Mouse (Mus musculus) cerebellum, adult 8-10 months (tissue): ENCODE measurements at regions not wholly inside any gene's neighbourhood (a gene's known extent, or its start where the extent isn't known, plus 50 kb on each side); places are given as distances from the start of the nearest gene placed in this dataset.
"Not testable (repeated sequence)": the region's sequence is repeated elsewhere in the genome, so short reads cannot be mapped to it uniquely, and the experiment has no call there.

Experiments used
- DNase-seq: peaks from one replicate; pipeline ENCODE4 v3.0.0; 2022

DNA sequence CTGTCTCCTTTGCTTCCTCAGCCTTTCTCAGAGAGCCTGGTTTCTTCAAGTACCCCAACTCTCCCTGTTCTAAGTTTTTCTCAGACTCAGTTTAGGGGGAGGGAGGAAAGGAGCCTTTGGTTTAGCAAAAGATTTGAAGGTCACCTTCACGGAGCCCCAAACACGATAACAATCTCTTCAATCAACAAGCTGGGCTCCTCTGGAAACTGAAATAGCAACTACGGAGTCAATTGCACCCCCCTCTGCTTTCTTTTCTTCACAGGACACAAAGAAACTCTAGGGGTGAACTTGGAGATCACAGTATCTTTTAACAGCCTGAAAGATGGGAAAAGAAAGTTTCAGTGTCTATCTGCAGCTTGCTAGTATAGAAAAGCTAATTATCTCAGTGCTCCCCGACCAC is 151.4 kb upstream of the 1700012A03Rik start:
- no peak for DNase-seq

DNA sequence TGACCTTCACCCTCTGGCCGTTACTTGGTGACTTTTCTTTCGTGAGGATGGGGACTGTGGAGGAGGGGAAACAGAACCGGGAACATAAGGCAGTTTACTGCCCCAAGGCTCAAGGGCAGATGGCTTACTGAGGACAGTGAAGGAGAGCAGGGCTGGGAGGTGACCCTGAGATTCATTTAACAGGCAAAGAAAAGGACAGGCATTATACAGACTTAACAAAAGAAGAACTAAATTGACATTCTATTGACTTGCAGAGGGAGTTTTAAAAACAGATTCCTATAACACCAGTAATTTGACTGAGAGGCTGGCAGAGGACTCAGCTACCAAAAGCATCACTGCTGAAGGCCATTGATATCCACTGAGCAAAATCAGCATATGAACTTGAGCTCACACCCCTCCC is 153.0 kb upstream of the 1700012A03Rik start:
- no peak for DNase-seq

DNA sequence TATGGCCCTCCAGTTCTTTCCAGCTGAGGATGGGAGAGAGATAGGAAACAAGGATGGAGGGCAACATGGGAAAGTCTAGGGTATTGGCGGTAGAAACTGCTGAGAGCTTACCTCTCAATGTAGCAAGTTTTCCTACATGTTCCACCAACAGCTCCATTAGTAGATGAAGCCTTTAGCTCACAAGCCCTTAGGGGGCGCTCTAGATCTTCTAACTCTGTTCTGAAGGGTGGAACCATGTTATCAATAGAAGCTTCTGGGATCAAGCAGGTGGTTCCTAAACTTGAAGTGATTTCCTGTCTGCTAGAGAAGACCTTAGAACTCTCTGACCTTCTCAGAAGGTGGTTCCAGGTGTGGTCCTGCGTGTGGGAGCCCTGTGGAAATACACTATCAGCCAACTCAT is 154.2 kb upstream of the 1700012A03Rik start:
- DNase-seq: peak; percentile 24

DNA sequence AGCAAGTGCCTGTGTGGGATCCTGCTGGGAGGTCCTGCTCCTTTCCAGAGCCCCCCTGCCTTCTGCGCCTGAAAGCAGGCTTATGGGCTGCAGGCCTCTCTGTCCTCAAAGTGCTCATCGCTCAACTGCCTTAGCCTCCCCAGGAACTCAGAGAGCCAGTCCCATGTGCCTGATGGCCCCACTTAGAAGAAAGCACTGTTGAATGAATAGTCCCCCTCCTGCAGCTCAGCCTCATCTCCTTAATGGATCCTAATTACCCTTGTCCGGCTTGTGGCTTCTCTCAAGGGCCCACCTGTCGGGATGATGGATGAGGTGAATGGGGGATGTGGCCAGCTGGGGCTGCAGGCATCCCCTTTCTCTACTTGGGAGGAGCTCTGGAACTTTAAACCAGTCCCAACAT is 163.1 kb upstream of the 1700012A03Rik start:
- DNase-seq: no peak

DNA sequence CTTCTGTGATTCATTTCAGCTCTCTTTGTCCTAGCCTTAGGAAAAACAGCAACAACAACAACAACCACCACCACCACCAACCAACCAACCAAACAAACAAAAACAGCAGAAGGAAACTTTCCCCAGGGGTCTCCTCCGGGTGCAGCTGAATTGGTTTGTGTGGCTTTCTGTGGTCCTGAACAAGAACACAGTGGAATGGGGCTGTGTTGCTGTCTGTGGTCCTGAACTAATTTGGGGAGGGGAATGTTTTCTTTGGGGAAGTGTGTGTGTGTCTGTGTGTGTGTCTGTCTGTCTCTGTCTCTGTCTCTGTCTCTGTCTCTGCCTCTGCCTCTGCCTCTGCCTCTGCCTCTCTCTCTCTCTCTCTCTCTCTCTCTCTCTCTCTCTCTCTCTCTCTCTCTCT is 164.8 kb upstream of the 1700012A03Rik start:
- DNase-seq: not testable (repeated sequence)

DNA sequence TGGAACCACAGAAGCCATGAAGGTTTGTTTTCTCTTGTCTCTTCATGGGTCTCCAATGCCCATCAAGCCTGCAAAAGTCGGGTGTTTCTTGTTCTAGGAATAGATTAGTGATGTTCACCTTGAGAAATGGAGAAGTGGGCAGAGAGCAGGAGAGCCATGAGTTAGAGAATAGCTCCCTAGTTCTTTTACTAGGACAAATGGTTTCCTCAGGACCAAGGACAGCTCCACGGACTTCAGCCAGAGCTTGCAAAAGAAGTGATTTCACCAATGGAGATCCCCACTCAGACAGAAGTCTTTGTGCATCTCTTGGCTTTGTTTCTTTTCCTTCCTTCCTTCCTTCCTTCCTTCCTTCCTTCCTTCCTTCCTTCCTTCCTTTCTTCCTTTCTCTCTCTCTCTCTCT is 166.3 kb upstream of the 1700012A03Rik start:
- DNase-seq: no peak

DNA sequence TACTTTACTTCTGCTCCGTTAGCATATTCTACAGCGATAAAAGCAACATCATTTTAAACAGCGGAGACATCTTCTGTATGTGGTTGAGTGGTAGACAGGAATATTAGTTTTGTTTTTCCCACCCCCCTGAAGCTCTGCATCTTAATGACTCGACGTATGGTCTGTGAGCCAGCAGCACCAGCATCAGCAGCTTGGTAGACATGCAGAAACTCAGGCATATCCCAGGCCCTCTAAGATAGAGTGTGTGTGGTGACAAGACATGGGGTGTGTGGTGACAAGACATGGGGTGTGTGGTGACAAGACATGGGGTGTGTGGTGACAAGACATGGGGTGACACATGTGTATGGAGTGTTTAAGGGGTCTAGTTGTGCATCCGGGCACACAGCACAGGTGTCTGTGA is 175.4 kb upstream of the 1700012A03Rik start:
- DNase-seq: no peak

DNA sequence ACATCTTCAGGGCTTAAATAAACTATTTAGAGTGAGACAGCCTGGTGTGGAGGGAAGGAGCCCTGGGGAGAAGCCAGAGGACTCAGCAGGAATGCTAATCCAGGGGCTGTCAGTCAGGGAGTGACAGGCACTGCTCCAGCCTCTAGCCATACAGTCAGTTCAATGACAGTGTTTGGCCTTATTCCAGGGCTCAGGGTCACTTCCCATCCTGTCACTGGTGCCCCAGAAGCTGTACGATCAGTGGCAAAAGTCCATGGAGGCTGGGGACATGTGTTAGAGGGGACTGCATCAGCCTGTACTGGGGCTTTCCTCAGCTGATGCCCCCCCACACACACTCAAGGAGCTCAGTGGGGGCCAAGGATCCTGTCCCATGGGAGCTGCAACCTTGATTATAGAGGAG is 176.1 kb upstream of the 1700012A03Rik start:
- DNase-seq: no peak

DNA sequence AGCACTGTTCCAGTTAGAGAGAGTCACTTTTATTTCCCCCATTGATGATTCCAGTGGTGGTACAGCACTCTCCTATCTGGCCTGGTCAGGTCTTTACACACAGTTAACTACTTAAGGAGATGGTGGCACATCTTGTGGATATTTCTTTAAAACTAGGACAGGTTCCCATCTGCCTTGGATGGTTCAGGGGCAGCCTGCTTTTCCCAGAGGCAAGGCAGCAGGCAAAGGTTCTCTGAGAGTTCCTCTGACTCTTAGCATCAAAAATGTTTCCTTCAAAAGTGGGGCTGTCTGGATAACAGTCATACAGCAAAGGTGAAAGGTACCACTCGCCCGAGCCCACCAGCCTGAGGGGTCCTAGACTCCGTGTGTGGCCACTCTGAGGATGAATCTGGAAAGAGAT is 178.3 kb upstream of the 1700012A03Rik start:
- DNase-seq: no peak

DNA sequence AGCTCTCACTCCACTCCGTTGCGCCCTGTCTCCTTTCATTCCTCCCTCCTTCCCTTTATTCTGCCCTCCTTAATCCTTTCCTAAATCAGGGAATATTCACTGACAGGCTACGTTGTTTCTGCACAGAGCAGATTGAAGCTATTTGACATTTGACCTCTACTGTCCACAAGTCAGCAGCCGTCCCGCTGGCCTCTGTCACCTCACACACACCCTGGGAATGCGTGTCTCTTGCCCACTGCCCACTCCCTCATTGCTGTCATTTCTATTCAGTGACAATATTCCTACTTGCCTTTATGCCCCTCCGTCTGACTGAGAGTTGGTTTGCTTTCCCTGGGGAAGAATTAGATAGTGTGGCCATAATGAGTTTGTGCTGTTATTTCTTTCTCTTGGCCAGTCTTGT is 188.1 kb upstream of the 1700012A03Rik start:
- DNase-seq: no peak

DNA sequence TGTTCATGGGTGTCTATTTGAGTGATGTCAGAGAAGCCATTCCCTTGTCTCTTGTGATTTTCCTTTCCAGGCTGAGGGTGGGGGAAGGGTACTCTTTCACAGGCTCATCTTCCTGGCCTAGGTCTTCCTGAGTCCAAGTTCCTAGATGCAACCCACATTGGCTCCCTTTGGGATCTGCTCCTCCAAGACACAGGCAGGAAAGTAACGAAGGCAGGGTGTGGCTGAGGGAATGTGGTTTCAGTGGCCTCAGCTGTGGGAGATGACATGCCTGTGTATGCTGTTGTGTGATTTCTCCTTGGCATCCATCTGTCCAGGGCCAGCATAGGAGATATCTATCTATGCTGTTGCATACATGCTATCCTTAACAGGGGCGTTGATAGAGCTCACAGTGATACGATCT is 190.4 kb upstream of the 1700012A03Rik start:
- DNase-seq: no peak

DNA sequence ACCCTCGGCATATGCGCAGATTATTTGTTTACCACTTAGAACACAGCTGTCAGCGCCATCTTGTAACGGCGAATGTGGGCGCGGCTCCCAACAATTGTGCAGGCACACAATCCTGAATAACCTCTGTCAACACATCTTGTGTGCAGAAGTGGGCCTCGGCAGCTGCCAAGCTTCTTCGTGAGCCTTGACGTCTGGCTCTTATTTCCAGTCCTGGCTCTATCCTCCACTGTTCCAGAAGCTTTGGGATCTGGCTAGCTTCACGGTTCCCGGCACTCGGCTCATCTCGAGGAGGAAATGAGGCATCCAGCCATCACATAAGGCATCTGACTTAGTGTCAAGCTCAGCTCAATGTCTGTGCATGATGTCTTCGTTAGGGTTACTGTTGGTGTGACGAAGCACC is 195.8 kb upstream of the 1700012A03Rik start:
- DNase-seq: no peak

DNA sequence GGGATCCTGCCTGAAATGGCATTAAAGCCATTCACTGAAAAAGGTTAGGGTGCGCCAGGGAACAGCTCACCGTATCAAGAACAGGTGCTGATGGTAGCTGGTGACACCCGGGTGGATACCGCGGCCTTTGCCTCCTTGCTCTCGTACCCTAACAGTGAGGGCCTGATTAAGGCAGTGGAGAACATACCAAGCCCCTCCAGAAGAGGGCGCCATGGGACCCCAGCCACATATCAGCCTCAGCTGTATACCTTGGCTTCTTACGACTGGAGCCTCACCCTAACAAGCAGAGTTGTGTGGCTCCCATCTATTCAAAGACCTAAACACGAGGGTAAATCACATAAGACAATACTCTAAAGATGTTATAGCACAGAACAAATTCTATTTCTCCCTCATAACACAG is 203.7 kb upstream of the 1700012A03Rik start:
- DNase-seq: no peak

DNA sequence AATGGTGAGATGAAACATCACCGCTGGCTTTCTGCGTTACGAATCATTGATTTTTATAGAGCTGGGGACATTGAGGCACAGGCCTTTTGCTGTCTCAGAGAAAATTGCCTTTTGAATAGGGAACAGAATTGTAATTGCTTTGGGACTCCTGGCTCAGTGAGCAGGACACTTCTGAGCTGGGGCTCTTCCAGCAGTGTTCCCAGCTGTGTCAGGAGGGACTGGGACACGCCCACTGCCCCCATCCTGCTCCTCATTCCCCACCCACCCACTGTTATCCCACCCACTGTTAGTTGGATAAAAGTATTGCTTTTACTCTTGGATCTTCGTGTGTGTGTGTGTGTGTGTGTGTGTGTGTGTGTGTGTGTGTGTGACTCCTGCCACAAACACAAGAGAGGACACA is 204.4 kb upstream of the 1700012A03Rik start:
- DNase-seq: no peak

DNA sequence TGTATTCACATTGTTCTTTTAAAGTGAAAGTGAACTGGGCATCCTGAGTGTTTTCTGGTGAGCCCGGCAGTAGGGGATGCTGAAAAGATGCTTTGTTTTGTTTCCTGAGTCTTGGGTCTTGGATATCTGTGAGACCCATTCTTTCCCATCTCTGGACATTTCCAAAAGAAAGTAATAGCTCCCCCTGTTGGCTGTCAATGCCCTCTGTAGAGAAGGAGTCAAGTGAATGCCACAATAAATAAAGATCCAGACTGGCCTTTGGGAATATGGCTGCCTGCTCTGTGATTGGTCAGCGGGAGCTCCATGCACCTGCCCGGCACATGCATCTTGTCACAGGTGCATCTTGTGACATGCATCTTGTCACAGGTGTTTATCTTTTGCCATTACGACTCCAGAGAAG is 209.4 kb upstream of the 1700012A03Rik start:
- DNase-seq: no peak

DNA sequence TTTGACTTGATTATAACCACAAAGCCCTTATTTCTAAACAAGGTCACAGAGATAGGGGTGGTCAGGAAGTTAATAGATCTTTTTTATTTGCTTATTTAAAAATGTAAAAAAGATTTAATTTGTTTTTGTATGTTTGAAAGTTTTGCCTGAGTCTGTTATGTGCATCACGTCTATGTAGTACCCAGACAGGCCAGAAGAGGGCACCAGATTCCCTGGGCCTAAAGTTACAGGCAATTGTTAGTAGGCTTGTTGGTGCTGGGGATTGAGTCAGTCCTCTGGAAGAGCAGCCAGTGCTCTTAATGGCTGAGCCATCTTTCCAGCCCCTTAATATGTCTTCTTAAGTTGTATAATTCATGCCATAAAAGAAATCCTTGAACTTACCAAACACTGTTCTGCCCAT is 211.5 kb upstream of the 1700012A03Rik start:
- DNase-seq: no peak

DNA sequence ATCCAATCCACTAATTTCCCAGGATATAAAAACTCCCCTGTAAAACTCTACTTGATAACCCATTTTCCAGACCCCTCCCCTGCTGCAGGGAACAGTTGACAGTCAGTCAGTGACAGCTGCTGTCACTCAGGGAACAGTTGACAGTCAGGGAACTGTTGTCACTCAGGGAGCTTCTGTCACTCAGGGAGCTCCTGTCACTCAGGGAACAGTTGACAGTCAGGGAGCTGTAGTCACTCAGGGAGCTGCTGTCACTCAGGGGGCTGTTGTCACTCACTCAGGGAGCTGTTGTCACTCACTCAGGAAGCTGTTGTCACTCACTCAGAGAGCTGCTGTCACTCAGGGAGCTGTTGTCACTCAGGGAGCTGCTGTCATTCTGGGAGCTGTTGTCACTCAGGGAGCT is 214.3 kb upstream of the 1700012A03Rik start:
- no peak for DNase-seq

DNA sequence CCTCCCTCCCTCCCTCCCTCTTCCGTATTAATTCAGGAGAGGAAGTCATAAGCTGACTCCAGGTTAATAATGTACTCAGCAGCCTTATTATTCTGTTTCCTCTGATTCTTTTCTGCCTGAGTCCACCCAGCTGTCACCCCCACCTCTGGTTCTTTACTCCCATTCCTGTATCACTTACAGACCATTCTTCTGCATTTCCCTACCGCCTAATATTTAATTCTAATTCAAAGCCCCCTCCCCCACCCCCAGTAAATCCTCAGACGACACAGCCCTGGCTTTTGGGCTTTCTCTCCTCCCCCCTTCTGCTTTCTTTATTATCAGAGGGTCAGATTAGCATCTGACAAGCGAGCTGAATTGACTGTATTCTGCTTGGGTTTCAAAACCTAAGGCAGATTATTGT is 215.5 kb upstream of the 1700012A03Rik start:
- DNase-seq: no peak

DNA sequence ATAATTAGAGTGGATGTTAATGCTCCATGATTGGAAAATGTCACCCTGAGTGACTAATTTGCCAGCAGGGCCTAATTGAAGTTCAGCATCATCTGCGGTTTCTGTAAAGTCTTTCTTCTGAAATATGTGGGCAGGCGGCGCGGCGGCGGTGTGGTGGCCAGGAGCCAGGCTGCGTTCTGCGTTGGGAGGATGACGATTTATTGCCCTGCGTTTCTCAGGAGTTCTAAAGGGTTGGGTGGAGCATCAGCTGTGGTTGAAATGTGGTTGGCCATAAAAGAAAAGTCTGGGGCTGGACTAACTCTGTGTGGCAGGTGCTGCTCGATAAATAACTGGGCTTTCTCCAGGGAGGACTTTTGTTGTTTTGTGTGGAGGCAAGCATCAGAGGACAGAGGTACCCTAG is 219.4 kb upstream of the 1700012A03Rik start:
- no peak for DNase-seq

DNA sequence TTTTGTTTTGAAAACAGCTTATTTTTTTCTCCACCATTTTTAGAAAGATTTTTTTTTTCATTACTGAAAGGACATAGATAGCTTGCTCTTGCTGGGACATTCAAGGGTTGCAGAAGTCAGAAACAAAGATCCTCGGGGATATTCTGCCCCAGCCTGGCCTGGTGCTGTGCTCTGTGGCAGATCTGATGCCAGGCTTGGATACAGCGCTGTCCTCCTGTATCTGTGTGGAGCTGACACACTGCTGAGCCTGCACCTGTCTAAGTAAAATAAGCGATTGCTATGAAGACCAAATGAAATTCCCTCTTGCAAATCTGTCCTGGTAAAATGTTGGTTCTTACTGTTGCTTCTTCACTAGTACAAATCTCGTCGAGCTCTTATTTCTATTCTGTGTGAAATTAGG is 226.4 kb upstream of the 1700012A03Rik start:
- DNase-seq: peak; percentile 35

DNA sequence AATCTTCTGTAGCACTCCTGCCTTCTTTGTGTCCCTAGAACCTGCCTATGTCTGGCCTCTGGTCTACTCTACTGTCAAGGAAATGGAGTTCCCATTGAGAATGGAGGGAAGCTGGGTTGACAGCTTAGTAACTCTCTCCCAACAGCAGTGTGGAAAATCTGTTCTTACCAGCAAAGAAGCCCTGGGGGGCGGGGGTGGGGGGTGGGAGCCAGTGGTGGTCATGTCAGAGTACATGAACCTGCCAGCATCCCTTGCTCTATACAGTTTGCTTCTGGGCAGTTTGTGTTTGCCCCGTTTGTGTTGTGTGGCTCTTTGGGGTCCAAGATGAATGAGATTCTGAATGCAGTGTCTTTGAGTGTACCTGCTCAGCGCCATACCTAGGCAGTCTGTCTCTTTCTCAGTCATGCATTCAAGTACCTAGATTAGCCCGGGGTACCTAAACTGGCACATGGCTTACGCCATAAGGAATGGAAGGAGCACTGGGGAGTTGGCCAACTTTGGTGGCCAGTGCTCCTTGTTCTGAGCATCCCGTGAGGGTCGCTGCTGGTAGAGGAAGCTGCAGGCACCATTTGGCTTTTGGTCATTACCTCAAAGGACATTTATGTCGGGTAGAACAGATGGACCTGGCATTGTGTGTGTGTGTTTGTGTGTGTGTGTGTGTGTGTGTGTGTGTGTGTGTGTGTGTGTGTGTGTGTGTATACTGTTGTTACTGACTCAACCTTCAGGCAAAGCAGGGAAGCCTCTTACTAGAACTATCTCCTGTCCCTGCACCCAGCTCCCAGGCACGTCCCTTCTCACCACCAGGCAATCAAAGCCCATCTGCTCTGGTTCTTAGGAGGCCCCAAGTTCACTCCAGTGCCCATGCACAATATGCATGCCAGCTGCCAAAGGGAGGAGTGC is 227.6 kb upstream of the 1700012A03Rik start:
- DNase-seq: peak; percentile 33

DNA sequence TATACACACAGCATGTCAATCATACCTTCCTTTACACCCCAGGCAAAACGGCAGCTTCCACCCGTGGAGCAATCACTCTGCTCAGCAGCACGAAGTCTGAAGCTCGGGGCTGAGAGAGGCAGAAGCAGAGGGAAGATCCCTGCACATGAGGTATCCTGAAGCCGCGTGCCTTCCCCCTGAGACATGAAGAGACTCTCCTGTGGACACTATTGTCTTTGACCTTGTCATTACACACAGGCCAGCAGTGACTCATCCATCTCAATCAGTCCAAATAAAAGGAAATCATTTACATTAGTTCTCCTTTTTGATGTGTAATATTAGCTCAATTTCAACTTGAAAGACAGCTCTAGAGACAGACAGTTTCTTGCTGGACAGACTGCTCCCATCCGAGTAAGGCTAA is 228.4 kb upstream of the 1700012A03Rik start:
- DNase-seq: no peak

DNA sequence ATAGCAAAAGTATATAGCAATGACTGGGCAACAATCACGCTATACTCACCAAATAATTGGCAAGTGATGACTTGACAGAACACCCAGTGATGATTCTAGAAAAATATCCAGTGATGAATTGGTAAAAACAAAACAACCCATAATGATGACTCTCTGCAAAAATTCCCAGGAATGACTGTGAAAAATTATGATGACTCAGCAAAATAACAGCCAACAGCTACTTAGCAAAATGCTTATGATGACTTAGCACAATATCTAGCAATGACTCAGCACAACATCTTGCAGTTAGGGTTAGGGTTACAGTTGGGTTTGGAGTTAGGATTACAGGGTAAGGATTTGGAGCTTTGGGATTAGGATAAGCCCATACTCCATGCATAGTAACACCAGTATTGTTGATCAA is 232.4 kb upstream of the 1700012A03Rik start:
- no peak for DNase-seq

DNA sequence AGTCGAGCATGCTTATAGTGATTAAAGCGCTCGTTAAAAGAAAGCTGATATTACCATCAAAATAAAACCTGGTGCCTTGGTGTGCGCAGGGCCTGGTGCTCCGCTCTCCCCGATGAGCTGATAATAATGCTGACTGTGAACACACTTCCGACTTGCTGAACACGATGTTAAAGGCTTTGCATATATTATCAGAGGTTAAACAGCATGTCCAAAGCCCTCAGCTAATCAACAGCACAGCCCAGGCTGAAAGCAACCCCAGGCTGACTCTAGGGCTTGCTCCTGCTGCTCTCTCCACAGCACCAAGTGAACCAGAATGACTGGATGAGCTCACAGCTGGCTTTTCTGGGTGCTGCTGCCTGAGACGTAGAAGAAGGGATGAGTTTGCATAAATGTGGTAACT is 238.2 kb upstream of the 1700012A03Rik start:
- no peak for DNase-seq
